Mouse (Mus musculus) heart, postnatal 0 days (tissue): ENCODE data around the gene Cldn14. TPM values are rescaled to one million over a fixed set of nuclear protein-coding genes. Genes with fewer than 3 reads are reported as not detected.
A peak's percentile ranks its signal among the peaks of the same experiment; 100 is the strongest.

ENCODE experiments used
- ATAC-seq: fragments of 200-750 bp; cut with Nextera tagmentation; 2 replicates; pipeline ENCODE4 v1.8.0; 2017; ENCODE audit warnings: low read depth, moderate number of reproducible peaks, moderate library complexity; ENCODE audit not compliant: insufficient read depth
- DNase-seq: peaks from one replicate; pipeline ENCODE4 v3.0.0-alpha.2; 2016; ENCODE audit warnings: low spot score
- H3K27ac ChIP-seq: fragments of 300-500 bp; sonication (generic); 2 replicates; pipeline ENCODE4 v1.5.1; 2014; ENCODE audit warnings: low read depth, mild to moderate bottlenecking
- H3K27me3 ChIP-seq: fragments of 300-500 bp; sonication (generic); 2 replicates; pipeline ENCODE4 v1.6.1; 2014; ENCODE audit warnings: low read length, mixed read lengths; ENCODE audit not compliant: control insufficient read depth, insufficient read depth
- H3K36me3 ChIP-seq: fragments of 300-500 bp; sonication (generic); replicated peaks from 2 replicates; pipeline ENCODE4 v1.6.1; 2014; ENCODE audit warnings: low read length, mixed read lengths; ENCODE audit not compliant: control insufficient read depth, insufficient read depth
- H3K4me1 ChIP-seq: fragments of 300-500 bp; sonication (generic); 2 replicates; pipeline ENCODE4 v1.6.1; 2014; ENCODE audit warnings: antibody characterized with exemption; ENCODE audit not compliant: control insufficient read depth, insufficient read depth
- H3K4me2 ChIP-seq: fragments of 300-500 bp; sonication (generic); 2 replicates; pipeline ENCODE4 v1.6.1; 2014; ENCODE audit warnings: low read depth, mild to moderate bottlenecking, low read length, moderate library complexity
- H3K4me3 ChIP-seq: fragments of 300-500 bp; sonication (generic); 2 replicates; pipeline ENCODE4 v1.5.1; 2014; ENCODE audit warnings: low read depth, low read length
- H3K9ac ChIP-seq: fragments of 300-500 bp; sonication (generic); replicated peaks from 2 replicates; pipeline ENCODE4 v1.6.1; 2014; ENCODE audit warnings: low read depth, low read length, mixed read lengths
- H3K9me3 ChIP-seq: fragments of 300-500 bp; sonication (generic); replicated peaks from 2 replicates; pipeline ENCODE4 v1.6.1; 2016; ENCODE audit warnings: low read length; ENCODE audit not compliant: control insufficient read depth
- CTCF ChIP-seq: IDR thresholded peaks from 2 replicates; pipeline ENCODE4 v1.5.1; 2016; ENCODE audit warnings: antibody characterized with exemption, control low read depth, low read depth
- EP300 ChIP-seq: IDR thresholded peaks from 2 replicates; pipeline ENCODE4 v1.6.1; 2016; ENCODE audit warnings: antibody characterized with exemption, low read depth
- WGBS: fragments of 180-500 bp; shearing (Covaris S2); extraction: QIAGEN DNeasy Blood & Tissue Kit; methylation state at CpG from one replicate; pipeline ENCODE4 v1.1.7; 2014; 5-methylcytosine and 5-hydroxymethylcytosine counted together
- polyA plus RNA-seq: library from polyadenylated mRNA; unstranded; fragments of >200 nt; fragmentation: Nextera tagmentation; extraction: Ambion mirVana; gene quantifications from 2 replicates; pipeline ENCODE4 v1.2.1, GENCODE M21; 2015
- total RNA-seq: library from RNA; depleted of rRNA; stranded (reverse); fragments of >200 nt; gene quantifications from 2 replicates; pipeline ENCODE4 v1.2.3, GENCODE M21; 2014; ENCODE audit warnings: low replicate concordance; rRNA removed

Cldn14 gene
- total and polyA plus RNA-seq, 2 experiments from 2014 or later: not detected

- peak; percentile 49 for ATAC-seq
- Histone ChIP-seq H3K4me2 (peak overlapping the region; percentile 97), H3K4me3 (peak overlapping the region; percentile 85), H3K9me3 (no peaks in the 10 kb centered on the region), H3K4me1 (0 out of 2 replicates have a peak, but pooled peaks cover 4% of the 10 kb centered on the region), H3K36me3 (peaks cover 6% of the 10 kb centered on the region; the same call in 1 of the 2 replicates), H3K27ac (no peak overlapping the region), H3K27me3 (no peaks in the 10 kb centered on the region), H3K9ac (peak overlapping the region; percentile 60)
- WGBS: under 1% methylated on average over 43 of the region's 43 CpGs
- TF ChIP-seq EP300 (no peak), CTCF (no peak)
- peak; percentile 10 for DNase-seq
These were observed 124.4 kb downstream of the Cldn14 start for GRCm38 (mm10) chr16:93884086-93884721.

DNA sequence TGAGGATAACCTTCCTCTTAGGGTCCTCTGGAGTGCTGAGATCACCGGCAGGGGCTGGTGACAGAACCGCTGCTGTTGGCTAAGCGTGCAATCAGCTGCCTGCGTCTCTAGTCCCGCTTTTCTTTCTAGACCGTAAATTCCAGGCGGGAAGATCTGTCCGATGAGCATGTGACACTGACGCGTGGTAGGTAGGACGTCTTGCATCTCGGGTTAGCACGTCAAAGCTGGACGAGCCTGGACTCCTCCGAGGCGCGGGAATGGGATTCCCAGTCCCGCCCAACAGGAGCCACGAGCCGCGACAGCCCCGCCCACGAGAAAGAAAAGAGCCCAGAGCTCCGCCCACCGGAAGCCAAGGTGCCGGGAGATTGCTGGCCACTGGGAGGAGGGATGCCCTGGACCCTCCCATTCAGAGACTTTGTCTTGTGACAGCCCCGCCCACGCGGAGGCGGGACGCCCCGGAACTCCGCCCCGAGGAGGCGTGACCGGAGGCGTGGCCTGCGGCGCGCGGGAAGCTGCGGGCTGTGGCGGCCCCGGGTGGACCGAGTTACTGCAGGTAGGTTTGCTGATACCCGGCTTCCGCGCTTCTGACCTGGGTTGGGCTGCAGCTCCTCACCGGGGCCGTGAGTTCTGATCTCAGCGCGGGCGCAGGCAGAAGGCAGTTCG is 125.1 kb downstream of the Cldn14 start, which contains the start of gene Chaf1b:
Chaf1b (plus strand) TSS at position 479 of the 663 bp plus-strand sequence.
- peaks cover 6% of the 10 kb centered on the region; the same call in 1 of the 2 replicates for H3K36me3 ChIP-seq
- TF ChIP-seq CTCF (no peak), EP300 (no peak; the same call in 1 of the 2 replicates)
- H3K4me2 ChIP-seq: peak within 1 kb of the TSS; percentile 97
- H3K4me1 ChIP-seq: 0 out of 2 replicates have a peak, but pooled peaks cover 4% of the 10 kb centered on the region
- DNase-seq (peak; percentile 97), ATAC-seq (peak; percentile 98)
- H3K4me3 ChIP-seq: peak within 1 kb of the TSS; percentile 85
- WGBS: under 1% methylated on average over 54 of the region's 54 CpGs
- H3K9me3 ChIP-seq: no peaks in the 10 kb centered on the region
- H3K27me3 ChIP-seq: no peaks in the 10 kb centered on the region
- H3K9ac ChIP-seq: peak within 1 kb of the TSS; percentile 60
- H3K27ac ChIP-seq: no peak within 1 kb of the TSS

DNA sequence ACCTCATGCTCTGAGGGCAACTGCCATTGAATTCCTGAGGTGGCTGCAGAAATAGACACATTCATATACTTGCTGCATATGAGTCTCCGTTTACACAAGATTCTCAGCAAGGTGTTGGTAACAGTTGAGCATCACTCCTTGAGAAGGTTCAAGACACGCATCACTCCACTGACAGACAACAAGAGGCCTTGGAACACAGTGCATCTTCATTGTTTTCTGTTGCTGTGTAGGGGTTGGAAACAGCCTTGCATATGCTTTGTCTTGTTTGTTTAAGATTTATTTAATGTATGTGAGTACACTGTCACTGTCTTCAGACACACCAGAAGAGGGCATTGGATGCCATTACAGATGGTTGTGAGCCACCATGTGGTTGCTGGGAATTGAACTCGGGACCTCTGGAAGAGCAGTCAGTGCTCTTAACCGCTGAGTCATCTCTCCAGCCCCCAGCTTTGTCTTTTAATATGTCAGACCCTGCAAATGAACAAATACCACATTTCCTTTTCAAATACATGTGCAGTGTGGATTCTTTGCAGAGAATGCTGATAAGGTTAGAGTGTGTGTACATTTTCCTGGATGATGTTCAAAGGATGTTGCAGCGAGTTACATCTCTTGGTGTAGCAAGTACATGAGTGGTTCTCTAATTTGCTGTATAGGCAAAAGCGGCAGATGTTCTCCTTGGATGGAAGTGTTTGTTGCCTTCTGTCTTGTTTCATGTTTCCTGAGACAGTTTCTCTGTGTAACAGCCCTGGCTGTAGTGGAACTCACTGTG is 130.8 kb downstream of the Cldn14 start:
- Histone ChIP-seq H3K9me3 (no peaks in the 10 kb centered on the region), H3K4me3 (no peak overlapping the region), H3K27ac (no peak overlapping the region), H3K27me3 (no peaks in the 10 kb centered on the region), H3K36me3 (peaks cover 45% of the 10 kb centered on the region), H3K4me2 (no peak overlapping the region), H3K4me1 (no peaks in the 10 kb centered on the region), H3K9ac (no peak overlapping the region)
- DNase-seq: no peak
- 72% methylated on average over 6 of the region's 6 CpGs for WGBS
- TF ChIP-seq EP300: no peak
- no peak for TF ChIP-seq CTCF
- no peak for ATAC-seq

DNA sequence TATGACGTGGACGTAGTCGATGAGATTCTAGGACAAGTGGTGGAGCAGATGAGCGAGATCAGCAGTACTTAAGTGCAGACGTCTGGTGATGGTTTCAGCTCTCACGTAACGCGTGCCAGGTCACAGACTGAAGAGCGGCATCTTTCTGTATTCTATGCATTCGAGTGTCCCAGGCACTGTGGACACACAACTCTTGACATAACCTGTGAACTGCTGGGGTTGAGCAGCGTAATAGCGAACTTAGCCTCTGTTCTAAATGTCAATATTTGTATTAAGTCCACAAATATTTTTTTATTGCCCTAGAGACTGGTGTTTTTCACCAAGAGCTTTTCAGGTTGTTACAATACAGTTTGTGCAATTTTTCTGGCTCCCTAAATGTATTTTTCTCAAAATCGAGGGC is 133.8 kb downstream of the Cldn14 start:
- H3K4me1 ChIP-seq: no peaks in the 10 kb centered on the region
- H3K9ac ChIP-seq: no peak overlapping the region
- H3K36me3 ChIP-seq: peaks cover 74% of the 10 kb centered on the region
- no peaks in the 10 kb centered on the region for H3K9me3 ChIP-seq
- H3K4me3 ChIP-seq: no peak overlapping the region
- no peak for TF ChIP-seq EP300
- H3K27me3 ChIP-seq: no peaks in the 10 kb centered on the region
- WGBS: 85% methylated on average over 13 of the region's 13 CpGs
- no peak for DNase-seq
- no peak for ATAC-seq
- no peak overlapping the region for H3K27ac ChIP-seq
- no peak overlapping the region for H3K4me2 ChIP-seq

Other genes starting within 250 kb of the Cldn14 start
- 35.5 and 38.8 TPM in 2 replicates for gene Morc3, start 176.7 kb downstream of the Cldn14 start, total RNA-seq
- gene Morc3, start 176.7 kb downstream of the Cldn14 start, polyA plus RNA-seq: 14.7 and 20.2 TPM in 2 replicates
- 13.6 and 15.1 TPM in 2 replicates for gene Chaf1b, start 124.9 kb downstream of the Cldn14 start, total RNA-seq
- gene Chaf1b, start 124.9 kb downstream of the Cldn14 start, polyA plus RNA-seq: 12.6 and 13.1 TPM in 2 replicates
- not detected in 2 replicates for gene Sim2, start 76.1 kb upstream of the Cldn14 start, total RNA-seq
- 0.03 TPM in 1 of 2 replicates, not detected in the other for gene Sim2, start 76.1 kb upstream of the Cldn14 start, polyA plus RNA-seq